Mouse (Mus musculus): ENCODE measurements around the gene Adrb1.

Adrb1 gene

DNA sequence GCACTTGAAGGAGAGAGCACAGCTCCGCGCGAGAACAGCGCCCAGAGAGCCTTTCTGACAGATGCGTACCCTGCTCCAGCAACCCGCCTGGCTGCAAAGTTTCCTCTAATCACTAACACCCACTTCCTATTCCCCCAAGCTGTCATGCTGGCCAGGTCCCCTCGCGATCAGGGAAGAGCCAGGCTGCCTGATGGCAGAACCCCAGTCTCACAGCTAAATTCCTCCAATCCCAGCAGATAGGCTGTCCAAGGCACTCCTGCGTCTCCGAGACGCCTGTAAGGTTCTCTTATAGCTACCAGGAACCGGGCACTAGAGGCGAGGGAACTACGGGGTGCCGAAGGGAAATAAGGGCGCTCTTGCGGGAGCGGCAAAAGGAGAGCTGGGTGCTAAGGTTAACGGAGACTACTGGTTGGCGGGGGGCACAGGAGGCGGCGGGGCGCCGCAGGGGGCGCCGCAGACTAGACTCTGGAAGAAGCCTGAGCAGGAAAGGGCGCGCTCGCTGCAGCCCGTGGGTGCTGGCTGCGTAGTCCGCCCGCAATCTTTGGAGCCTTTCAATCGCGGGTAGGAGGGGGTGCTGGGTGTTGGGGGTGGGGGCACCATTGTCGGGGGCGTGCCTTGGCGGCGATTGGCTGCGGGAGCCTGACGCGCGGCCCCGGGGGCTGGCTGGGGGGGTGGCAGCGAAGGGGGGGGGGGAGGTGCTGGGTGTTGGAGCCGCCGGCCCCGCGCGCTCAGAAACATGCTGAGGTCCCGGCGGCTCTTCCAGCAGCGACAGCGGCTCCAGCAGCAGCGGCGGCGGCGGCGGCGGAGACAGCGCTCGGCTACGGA lies at the start of gene Adrb1:
TSS of gene Adrb1 (plus strand) at position 813 of the 825 bp plus-strand sequence.
- DNase-seq (ENCODE audit: low spot score), result no peak

DNA sequence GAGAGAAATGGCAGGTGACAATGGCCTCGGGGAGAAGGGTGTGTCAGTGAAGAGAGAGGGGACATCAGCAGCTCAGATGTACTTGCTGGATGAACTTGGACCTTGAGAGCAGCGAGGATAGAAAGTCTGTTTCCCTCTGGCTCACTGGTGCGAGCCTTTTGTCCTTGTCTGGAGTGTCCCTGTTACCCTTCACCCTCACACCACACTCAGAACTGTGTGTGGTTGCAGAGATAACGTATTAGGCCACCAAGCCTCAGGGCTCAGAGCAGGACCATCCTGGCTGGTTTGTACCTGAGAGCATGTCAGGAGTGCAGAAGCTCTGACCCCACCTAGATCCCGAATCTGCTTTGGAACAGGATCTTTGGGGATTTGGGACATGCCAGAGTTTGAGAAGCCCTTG lies 46.3 kb upstream of the Adrb1 start:
- no peak for DNase-seq (ENCODE audit: low spot score)

DNA sequence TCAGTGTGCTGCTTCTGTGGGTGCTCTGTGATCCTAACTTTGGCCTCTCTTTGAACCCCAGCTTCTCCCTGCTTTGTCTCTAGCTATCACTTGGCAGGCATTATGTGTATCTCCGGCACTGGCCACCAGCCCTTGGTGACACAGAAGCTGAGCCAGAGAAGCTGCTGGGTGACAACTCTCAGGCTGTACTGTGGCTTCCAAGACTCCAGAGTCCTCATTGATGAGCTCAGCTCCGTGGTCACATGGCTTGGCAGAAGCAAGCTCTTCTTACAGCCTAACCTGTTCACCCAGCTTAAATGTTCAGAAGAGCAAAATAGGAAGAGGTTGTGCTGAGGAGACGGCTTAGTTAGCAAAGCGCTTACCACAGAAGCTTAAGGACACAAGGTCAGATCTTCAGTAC lies 45.5 kb upstream of the Adrb1 start:
- no peak for DNase-seq (ENCODE audit: low spot score)

- no peak for DNase-seq (ENCODE audit: low spot score)
Observed at GRCm38 (mm10) chr19:56677611-56678010, 44.4 kb upstream of the Adrb1 start.

DNA sequence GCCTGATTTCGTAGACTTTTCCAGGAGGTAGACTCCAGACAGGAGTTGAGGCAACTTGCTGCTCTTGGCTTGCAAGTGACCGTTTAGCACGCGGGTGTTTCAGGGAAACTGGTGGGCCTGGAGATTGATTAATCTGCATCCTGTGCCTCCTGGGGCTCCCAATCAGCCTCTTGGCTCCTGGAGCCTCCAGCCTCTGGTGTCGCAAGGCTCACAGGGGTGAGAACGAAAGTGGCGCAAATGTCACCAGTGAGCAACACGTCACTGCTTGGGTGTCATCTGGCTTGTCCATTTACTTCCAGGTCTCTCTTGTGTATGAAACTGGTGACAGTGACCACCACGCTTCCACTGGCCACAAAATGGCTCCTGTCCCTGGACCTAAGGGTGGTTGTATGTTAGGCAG lies 43.5 kb upstream of the Adrb1 start:
- no peak for DNase-seq (ENCODE audit: low spot score)

DNA sequence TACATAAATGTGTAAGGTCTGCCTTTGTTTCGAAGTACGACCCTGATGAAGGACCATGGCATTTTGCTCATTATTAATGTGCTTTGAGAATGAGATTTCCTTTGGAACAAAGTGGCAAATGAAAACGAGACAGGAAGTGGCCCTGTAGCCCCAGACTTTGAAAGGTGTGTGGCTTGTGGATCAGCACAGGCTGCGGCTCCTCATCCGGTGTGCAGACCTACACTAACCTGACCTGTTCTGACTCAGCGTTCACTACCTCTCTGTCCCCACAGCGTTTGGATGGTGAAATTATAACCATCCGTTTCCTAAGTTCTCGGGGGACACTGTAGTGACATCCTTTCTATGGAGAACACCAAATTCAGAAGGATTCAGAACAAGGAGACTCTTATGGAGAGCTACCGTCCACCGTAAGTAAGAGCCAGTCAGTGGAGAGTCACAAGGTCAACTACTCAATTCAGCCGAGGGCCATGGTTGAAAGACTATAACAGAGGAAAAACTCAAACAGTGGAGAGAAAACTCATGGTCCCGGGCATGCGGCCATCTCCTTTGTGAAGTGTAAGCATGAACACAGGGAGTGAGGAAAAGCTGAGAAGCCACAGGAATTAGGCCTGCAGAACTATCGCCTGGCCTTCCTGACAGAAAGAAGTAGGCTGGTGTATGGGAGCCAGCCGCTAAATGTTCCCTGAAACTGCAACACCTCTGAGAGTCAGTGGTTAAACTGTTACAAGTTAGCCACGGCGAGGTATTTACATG lies 42.6 kb upstream of the Adrb1 start:
- no peak for DNase-seq (ENCODE audit: low spot score)

GRCm38 (mm10) chr19:56679992-56680391 lies 42.0 kb upstream of the Adrb1 start:
- no peak for DNase-seq (ENCODE audit: low spot score)

DNA sequence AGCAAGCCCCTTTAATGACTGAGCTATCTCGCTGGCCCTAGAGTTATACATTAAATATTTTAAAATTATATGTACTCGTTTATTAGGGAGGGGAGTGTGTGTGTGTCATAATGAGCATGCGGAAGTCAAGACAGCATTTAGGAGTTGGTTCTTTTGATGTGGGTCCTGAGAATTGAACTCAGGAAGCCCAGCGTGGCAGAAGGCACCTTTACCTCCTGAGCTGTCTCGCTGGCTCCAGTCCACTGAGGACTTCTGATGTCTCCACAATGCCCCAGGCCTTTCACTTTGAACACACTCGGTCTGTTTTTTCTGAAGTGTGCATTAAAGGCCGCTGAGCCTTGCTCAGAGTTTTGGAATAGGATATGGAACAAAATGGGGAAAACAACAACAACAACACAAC lies 39.7 kb upstream of the Adrb1 start:
- no peak for DNase-seq (ENCODE audit: low spot score)

DNA sequence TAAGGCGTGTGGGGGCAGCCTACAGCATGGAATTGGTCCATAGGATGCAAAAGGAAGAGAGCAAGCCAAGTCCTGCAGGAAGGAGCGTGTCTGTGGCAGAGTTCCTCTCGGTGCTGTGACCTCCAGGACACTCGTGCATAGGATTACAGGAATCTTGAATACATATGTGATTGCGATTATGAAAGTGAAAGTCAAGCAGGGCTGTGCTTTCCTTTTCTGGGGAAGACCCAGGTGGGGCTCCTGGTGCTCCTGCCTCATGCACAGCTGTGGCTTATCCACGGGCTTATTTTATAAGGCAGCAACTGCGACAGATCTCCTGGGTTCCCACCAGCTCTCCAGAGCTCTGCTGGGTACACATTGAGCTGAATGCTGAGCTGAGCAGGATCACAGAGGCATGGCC lies 39.2 kb upstream of the Adrb1 start:
- DNase-seq (ENCODE audit: low spot score), result no peak

DNA sequence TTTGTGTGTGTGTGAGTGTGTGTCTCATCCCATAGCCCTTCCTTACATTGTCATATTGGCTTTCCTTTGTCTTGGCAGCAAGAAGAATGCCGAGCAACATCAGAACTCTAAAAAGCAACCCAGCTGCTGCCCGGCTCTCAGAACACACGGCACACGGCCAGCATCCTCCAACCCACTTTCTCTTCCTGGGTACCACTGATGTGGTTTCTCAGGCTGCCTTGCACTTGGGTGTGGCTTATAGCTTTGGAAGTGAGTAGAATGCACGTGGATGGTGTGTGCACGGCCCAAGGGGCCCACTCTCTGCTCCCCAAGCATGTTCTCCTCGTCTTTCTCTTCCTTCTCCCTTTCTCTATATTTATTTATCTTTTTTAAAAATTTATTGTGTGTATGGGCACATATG lies 36.5 kb upstream of the Adrb1 start:
- no peak for DNase-seq (ENCODE audit: low spot score)

- DNase-seq (ENCODE audit: low spot score), result no peak
Observed at GRCm38 (mm10) chr19:56686218-56686617, 35.8 kb upstream of the Adrb1 start.

- DNase-seq (ENCODE audit: low spot score), result no peak
Observed at GRCm38 (mm10) chr19:56687026-56687635, 34.9 kb upstream of the Adrb1 start.

GRCm38 (mm10) chr19:56687676-56688075 lies 34.3 kb upstream of the Adrb1 start:
- DNase-seq (ENCODE audit: low spot score), result no peak

DNA sequence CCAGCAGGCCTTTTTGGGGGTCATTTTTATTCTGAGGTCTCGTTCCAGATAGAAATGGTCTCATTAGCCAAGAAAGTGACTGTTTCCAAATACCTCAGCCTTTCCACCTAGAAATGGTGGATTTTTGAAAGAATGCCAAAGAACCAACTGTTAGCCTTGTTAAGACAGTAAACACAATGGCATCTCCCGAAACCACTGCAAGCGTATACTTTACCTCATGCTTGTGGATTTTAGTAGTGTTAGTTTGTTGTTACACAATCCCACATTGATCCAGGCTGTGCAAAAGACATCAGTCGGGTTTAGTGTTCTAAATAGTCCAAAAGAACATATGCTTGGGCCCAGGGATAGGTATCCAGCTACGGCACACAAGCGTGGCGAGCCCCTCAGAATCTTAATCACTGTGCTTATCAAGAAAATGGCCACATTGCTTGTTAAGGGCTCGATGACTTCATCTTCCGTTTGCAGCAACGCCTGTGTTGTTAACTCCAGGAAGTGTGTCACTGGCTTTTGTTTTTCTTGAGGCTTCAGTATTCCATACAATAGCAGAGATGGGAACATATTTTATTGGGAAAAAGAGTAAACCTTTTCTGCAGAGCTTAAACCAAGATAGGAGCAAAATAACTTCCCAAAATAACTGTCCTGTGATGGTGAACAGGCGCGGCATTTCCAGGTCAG lies 33.2 kb upstream of the Adrb1 start:
- DNase-seq (ENCODE audit: low spot score), result no peak

GRCm38 (mm10) chr19:56689493-56689892 lies 32.5 kb upstream of the Adrb1 start:
- no peak for DNase-seq (ENCODE audit: low spot score)

GRCm38 (mm10) chr19:56691103-56691502 lies 30.9 kb upstream of the Adrb1 start:
- no peak for DNase-seq (ENCODE audit: low spot score)

DNA sequence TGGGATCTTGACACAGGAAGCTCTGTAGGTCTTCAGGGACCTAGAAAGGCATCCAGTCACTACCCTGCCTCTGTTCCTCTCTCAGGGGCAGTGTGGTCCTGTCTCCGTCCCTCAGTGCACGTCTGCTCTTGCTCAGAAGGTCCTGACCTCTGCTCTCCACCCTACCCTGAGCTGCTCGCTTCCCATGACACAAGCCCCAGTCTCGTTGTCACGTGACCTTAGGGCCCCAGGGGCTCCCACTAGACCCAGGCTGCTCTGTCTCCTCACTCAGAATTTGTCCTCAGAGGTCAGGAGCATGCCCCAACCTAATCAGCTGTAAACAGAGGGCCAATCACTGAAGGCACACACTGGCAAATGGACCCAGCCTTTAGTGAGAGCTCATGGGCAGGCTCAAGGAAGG lies 29.5 kb upstream of the Adrb1 start:
- DNase-seq (ENCODE audit: low spot score), result no peak

DNA sequence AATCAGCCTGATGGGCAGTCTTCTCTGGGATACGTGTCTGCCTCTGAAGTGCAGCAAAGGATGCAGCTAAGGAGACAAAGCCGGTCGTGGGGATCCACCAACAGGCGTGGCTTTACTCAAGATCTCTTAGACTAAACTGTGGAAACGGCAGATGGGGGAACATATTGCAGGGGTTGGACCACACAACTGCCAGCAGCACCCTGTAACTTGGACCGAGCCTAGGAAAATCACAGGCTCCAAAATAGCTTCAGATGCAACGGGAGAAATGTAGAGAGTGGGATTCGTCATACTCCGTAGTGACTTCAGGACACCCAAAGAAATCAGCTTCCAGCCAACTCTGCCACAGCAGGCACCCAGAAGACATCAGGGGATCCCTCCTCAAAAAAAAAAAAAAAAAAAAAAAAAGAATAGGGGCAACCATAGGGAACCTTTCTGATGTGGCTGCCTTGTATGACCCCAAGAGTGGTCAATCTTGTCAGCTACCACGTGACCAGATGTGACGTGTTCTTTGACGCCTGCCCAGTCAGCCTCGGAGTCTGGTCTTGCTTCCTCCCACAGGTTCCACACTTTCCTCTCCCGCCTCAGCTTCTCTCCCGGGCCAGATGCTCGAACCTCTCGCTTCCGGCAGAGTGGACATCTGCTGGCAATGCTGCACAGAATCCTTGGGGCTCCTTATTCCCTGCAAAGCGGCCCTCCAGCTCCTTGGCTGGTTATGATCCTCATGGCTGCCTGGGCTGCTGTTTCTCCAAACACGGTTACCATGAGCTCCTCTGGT lies 24.4 kb upstream of the Adrb1 start:
- no peak for DNase-seq (ENCODE audit: low spot score)

DNA sequence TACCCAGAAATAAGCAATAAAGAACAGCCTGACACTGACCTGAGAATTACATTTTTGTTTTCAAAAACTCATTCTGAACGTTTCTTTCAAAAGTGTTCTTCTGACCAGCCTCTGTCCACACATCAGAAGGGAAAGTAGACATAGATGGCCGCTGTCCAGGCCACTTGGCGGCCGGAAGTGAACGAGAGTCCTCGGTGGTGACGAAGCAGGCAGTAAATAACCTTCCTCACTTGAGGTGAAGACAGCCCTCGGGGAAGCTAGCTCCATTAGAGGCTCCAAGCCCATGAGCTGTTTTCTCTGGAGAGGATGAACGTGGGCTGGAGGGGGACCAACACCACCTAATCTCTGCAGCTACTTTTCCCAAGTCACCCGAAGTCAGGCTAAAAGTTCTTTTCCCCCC lies 21.2 kb upstream of the Adrb1 start:
- no peak for DNase-seq (ENCODE audit: low spot score)

GRCm38 (mm10) chr19:56701404-56702033 lies 20.5 kb upstream of the Adrb1 start:
- no peak for DNase-seq (ENCODE audit: low spot score)

DNA sequence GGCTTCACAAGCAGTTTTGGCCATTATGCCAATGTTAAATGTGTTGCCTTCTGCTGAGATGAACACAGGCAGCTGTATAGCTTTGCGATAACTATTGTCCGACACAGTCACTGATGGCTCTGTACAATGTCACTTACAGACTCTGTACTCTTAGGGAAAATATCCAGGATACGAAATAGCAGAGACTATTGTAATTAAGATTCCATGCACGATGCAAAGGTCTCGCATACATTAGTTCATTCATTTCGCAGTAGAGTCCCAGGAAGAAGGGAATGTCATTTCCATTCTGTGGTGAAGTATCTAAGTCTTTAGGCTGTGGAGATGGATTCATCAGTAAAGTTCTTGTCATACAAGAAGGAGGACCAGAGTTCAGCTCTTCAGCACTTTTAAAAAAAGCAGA lies 20.0 kb upstream of the Adrb1 start:
- no peak for DNase-seq (ENCODE audit: low spot score)

All from urinary bladder, postnatal 10 days (tissue).